Mouse (Mus musculus): ENCODE measurements around the gene Kif22. TPM values are rescaled to one million over a fixed set of nuclear protein-coding genes. Genes with fewer than 3 reads are reported as not detected.
A peak's percentile ranks its signal among the peaks of the same experiment; 100 is the strongest.

Gene Kif22
- polyA plus RNA-seq, 1 experiment from 2014 or later = 4.4 TPM

DNA sequence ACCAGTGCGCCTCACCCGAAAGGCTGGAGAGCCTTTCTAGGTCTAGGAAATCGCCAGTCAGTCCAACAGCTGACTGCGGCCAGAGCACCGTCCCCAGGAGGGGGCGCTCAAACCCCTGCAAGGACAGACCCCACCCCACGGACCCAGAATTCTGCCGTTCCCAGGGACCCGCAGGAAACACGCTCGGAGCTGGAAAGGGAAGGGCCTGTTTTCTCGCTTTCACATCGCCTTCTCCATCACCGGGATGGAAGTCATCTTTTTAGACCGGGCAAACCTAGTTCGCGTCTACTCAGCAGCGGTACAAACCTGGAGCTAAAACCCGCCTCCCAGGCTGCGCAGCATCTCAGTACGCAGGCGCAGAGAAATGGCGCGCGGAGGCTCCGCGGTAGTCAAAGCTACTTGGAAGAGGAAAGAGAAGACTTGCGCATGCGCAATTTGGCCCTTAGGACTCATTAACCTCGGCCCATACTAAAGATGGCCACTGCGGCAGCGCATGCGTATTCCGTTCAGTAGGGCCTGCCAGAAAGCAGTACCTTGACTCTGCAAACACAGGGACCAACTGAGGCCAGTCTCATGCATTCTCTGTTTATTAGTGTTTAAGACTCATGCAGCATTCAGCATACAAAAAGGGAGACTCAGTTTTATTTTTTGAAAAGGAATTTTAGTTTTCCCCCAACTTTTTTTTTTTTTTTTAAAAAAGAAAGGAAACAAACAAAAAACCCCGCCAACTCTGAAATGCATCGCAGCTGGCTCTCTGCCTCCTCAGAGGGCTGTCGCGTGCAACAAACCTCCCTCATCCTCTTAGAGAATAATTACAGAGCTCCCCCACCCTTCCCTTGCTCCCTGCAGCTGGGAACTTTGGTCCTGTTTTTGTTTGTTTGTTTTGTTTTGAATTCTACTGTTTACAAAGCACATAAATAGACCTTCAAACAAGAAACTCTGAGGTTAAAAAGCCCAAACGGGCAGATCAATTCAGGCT is 25.0 kb downstream of the Kif22 start, which contains the start of gene Pagr1a:
Pagr1a (minus strand) TSS at position 382 of the 979 bp plus-strand sequence.
- Histone ChIP-seq H3K36me3 (ENCODE audit: inconsistent target) (0 out of 2 replicates have a peak, but pooled peaks cover under 1% of the 10 kb centered on the region), H3K27ac (peak within 1 kb of the TSS; percentile 93), H3K4me3 (ENCODE audit: inconsistent target) (peak within 1 kb of the TSS; percentile 88), H3K79me2 (ENCODE audit: inconsistent target) (peaks cover 38% of the 10 kb centered on the region)
- 3% methylated on average over 39 of the region's 39 CpGs for WGBS (ENCODE audit: missing documents)

DNA sequence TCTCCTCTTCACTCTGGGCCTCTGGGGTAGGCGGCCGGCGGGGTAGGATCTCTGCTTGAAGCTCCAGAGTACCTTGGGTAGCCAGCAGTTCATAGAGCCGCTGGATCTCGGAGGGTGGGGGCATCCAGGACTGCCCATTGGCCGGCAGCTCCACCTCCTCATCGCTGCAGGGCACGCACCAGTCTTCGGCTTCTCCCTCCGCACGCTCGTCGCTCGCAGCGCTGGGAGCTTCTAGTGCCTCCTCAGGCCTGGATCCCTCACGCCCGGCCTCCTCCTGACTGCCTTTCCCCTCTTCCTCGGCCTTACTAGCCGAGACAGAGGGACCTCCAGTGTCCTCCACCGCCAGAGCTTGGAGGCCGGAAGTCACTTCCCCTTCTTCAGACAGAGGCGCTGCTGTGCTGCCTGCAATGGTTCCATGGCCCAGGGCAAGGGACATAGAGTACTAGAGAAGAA is 25.8 kb downstream of the Kif22 start:
- peak overlapping the region; percentile 93 for H3K27ac ChIP-seq
- under 1% methylated on average over 22 of the region's 22 CpGs for WGBS (ENCODE audit: missing documents)
- no peaks in the 10 kb centered on the region for H3K36me3 ChIP-seq (ENCODE audit: inconsistent target)
- H3K79me2 ChIP-seq (ENCODE audit: inconsistent target) = peaks cover 45% of the 10 kb centered on the region
- H3K4me3 ChIP-seq (ENCODE audit: inconsistent target) = peak overlapping the region; percentile 88

GRCm38 (mm10) chr7:127016481-127016485 is 26.0 kb downstream of the Kif22 start, which contains the start of gene Pagr1b:
Pagr1b (minus strand) TSS chr7:127016484.
- Histone ChIP-seq H3K4me3 (ENCODE audit: inconsistent target) (peak within 1 kb of the TSS; percentile 88), H3K79me2 (ENCODE audit: inconsistent target) (peaks cover 48% of the 10 kb centered on the region), H3K36me3 (ENCODE audit: inconsistent target) (no peaks in the 10 kb centered on the region), H3K27ac (peak within 1 kb of the TSS; percentile 93)

DNA sequence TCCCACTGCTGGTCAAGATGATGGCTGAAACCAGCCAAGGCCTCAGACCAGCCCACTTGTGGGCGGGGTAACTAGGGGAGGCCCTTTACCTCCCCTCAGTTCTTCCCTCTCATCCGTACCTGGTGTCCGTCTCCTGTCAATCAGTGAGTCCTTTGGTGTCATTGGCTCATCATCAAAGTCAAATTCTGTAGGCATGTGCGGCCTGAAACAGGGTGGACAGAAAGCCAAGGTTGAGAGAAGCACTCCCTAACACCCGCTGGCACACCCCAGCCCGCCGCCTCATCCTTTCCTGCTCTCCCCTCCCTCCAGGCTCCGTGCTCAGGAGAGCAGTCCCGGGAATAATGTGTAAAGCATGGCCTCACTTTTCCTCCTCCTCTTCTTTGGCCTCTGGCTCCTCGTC is 26.2 kb downstream of the Kif22 start:
- 6% methylated on average over 10 of the region's 10 CpGs for WGBS (ENCODE audit: missing documents)
- Histone ChIP-seq H3K27ac (peak overlapping the region; percentile 93), H3K36me3 (ENCODE audit: inconsistent target) (no peaks in the 10 kb centered on the region), H3K79me2 (ENCODE audit: inconsistent target) (peaks cover 50% of the 10 kb centered on the region), H3K4me3 (ENCODE audit: inconsistent target) (peak overlapping the region; percentile 88)

DNA sequence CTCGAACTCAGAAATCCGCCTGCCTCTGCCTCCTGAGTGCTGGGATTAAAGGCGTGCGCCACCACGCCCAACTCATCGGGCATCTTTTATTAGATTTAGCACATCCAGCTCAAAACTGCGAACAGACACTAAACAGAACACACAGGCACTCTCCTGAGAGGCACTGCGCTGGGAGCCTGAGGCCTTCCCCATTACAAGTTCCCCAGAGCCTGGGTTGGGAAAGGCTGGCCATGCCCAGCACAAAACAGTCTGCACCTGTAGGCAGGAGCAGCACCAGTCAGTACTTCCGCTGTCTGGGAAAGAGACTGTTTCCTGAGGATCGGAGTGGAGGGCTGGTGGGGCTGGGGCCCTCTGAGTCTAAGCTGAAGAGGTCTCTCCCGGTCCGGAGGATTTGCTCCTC is 27.3 kb downstream of the Kif22 start:
- no peaks in the 10 kb centered on the region for H3K36me3 ChIP-seq (ENCODE audit: inconsistent target)
- H3K27ac ChIP-seq = peak overlapping the region; percentile 93; the same call in 1 of the 2 replicates
- peak overlapping the region; percentile 88; the same call in 1 of the 2 replicates for H3K4me3 ChIP-seq (ENCODE audit: inconsistent target)
- H3K79me2 ChIP-seq (ENCODE audit: inconsistent target) = peaks cover 60% of the 10 kb centered on the region
- 95% methylated on average over 12 of the region's 12 CpGs for WGBS (ENCODE audit: missing documents)

- under 1% methylated on average over 11 of the region's 11 CpGs for WGBS (ENCODE audit: missing documents)
- peak within 1 kb of the TSS; percentile 93 for H3K27ac ChIP-seq
- H3K79me2 ChIP-seq (ENCODE audit: inconsistent target) = peaks cover 67% of the 10 kb centered on the region
- peak within 1 kb of the TSS; percentile 88 for H3K4me3 ChIP-seq (ENCODE audit: inconsistent target)
- no peaks in the 10 kb centered on the region for H3K36me3 ChIP-seq (ENCODE audit: inconsistent target)
Measured at GRCm38 (mm10) chr7:127014320-127014719, 28.0 kb downstream of the Kif22 start, which contains the start of gene Mvp. Mvp (minus strand) TSS chr7:127014621.

DNA sequence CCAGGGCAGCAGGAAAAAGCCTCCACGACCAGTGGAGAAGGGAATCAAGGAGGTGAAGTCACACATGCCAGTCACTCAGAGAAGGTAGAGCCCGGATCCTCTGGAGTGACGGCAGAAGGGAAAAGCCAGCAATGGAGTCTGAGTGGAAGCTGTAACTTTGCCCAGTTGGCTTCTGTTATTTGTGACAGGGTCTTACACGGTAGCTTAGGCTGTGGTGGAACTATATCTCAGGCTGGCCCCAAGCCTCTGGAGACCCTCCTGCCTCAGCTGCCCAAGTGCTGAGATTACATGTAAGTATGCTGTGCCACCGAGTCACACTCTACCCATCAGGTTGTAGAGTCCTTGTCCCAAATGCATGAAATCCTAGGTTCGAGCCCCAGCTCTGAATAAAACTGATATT is 28.9 kb downstream of the Kif22 start:
- peak overlapping the region; percentile 88 for H3K4me3 ChIP-seq (ENCODE audit: inconsistent target)
- H3K27ac ChIP-seq = peak overlapping the region; percentile 93
- H3K36me3 ChIP-seq (ENCODE audit: inconsistent target) = no peaks in the 10 kb centered on the region
- peaks cover 77% of the 10 kb centered on the region for H3K79me2 ChIP-seq (ENCODE audit: inconsistent target)
- 87% methylated on average over 6 of the region's 6 CpGs for WGBS (ENCODE audit: missing documents)

- 0 out of 2 replicates have a peak overlapping the region, but pooled peaks have one; percentile 88 for H3K4me3 ChIP-seq (ENCODE audit: inconsistent target)
- 0 out of 2 replicates have a peak overlapping the region, but pooled peaks have one; percentile 93 for H3K27ac ChIP-seq
- peaks cover 82% of the 10 kb centered on the region for H3K79me2 ChIP-seq (ENCODE audit: inconsistent target)
- no peaks in the 10 kb centered on the region for H3K36me3 ChIP-seq (ENCODE audit: inconsistent target)
- WGBS (ENCODE audit: missing documents) = 96% methylated on average over 10 of the region's 10 CpGs
Measured at GRCm38 (mm10) chr7:127012845-127013244, 29.4 kb downstream of the Kif22 start.

DNA sequence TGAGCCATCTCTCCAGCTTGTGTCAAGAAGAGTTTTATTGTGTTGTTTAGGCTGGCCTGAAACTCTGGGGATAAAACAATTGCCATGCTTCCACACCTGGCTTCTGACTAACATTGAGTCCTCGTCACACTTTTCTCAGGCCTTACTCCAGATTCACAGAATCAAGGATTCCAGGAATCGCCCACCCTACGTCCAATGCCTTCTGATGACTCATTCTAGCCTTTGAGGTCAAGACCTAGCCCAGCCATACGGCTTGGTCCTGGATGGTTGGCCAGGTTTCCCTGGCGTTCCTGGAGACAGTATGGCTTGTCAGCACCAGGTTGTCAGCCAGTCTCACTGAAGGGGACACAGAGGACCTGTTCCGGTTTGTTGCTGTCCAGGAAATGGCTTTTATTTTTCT is 29.9 kb downstream of the Kif22 start:
- WGBS (ENCODE audit: missing documents) = 97% methylated on average over 6 of the region's 6 CpGs
- Histone ChIP-seq H3K36me3 (ENCODE audit: inconsistent target) (no peaks in the 10 kb centered on the region), H3K27ac (no peak overlapping the region), H3K79me2 (ENCODE audit: inconsistent target) (peaks cover 87% of the 10 kb centered on the region), H3K4me3 (ENCODE audit: inconsistent target) (no peak overlapping the region)

DNA sequence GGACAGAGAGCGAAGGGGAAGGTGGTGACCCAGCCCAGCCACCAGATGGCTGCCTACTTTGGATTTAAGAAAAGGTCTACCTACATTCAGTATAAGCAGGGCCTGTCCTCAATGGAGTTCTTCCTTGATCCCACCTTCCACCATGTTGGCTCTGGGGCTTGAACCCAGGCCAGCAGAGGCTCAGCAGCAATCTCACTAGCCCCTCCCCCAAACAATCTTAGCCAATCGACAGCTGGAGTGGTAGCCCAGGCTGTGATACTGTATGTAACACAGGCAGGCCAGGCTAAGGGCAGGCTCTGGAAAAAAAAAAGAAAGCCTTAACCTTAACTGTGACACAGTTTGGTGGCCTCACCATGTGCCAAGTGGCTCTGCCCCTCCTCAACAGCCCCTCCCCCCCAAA is 30.6 kb downstream of the Kif22 start:
- 80% methylated on average over 2 of the region's 2 CpGs for WGBS (ENCODE audit: missing documents)
- Histone ChIP-seq H3K79me2 (ENCODE audit: inconsistent target) (peaks cover 93% of the 10 kb centered on the region), H3K27ac (no peak overlapping the region), H3K36me3 (ENCODE audit: inconsistent target) (no peaks in the 10 kb centered on the region), H3K4me3 (ENCODE audit: inconsistent target) (no peak overlapping the region)

- Histone ChIP-seq H3K27ac (peak overlapping the region; percentile 19), H3K79me2 (ENCODE audit: inconsistent target) (peaks cover 100% of the 10 kb centered on the region), H3K4me3 (ENCODE audit: inconsistent target) (no peak overlapping the region), H3K36me3 (ENCODE audit: inconsistent target) (no peaks in the 10 kb centered on the region)
- WGBS (ENCODE audit: missing documents) = 79% methylated on average over 2 of the region's 2 CpGs
Measured at GRCm38 (mm10) chr7:127011051-127011450, 31.2 kb downstream of the Kif22 start.

- 70% methylated on average over 17 of the region's 17 CpGs for WGBS (ENCODE audit: missing documents)
- Histone ChIP-seq H3K36me3 (ENCODE audit: inconsistent target) (no peaks in the 10 kb centered on the region), H3K4me3 (ENCODE audit: inconsistent target) (no peak overlapping the region), H3K27ac (peak overlapping the region; percentile 93), H3K79me2 (ENCODE audit: inconsistent target) (peaks cover 100% of the 10 kb centered on the region)
Measured at GRCm38 (mm10) chr7:127009307-127010085, 32.8 kb downstream of the Kif22 start.

GRCm38 (mm10) chr7:127008239-127009019 is 33.8 kb downstream of the Kif22 start:
- H3K4me3 ChIP-seq (ENCODE audit: inconsistent target) = peak overlapping the region; percentile 4; the same call in 1 of the 2 replicates
- H3K36me3 ChIP-seq (ENCODE audit: inconsistent target) = no peaks in the 10 kb centered on the region
- peak overlapping the region; percentile 93 for H3K27ac ChIP-seq
- H3K79me2 ChIP-seq (ENCODE audit: inconsistent target) = peaks cover 100% of the 10 kb centered on the region
- 15% methylated on average over 8 of the region's 9 CpGs for WGBS (ENCODE audit: missing documents)

- 91% methylated on average over 6 of the region's 6 CpGs for WGBS (ENCODE audit: missing documents)
- no peaks in the 10 kb centered on the region for H3K36me3 ChIP-seq (ENCODE audit: inconsistent target)
- no peak overlapping the region for H3K4me3 ChIP-seq (ENCODE audit: inconsistent target)
- H3K79me2 ChIP-seq (ENCODE audit: inconsistent target) = peaks cover 100% of the 10 kb centered on the region
- peak overlapping the region; percentile 93; the same call in 1 of the 2 replicates for H3K27ac ChIP-seq
Measured at GRCm38 (mm10) chr7:127007313-127008024, 34.8 kb downstream of the Kif22 start.

All from macrophage (primary cell).